Mouse (Mus musculus): Measurements from ENCODE around the gene Mettl24.

GRCm38 (mm10) chr10:40740696-40741095, 57.6 kb downstream of the Mettl24 start:
- TF ChIP-seq CTCF (IDR thresholded peaks at IDR 0.05) (no peak), EP300 (IDR thresholded peaks at IDR 0.05) (no peak)
